13 mouse cellular contexts compared by ENCODE assay signal in the genomic region with DNA sequence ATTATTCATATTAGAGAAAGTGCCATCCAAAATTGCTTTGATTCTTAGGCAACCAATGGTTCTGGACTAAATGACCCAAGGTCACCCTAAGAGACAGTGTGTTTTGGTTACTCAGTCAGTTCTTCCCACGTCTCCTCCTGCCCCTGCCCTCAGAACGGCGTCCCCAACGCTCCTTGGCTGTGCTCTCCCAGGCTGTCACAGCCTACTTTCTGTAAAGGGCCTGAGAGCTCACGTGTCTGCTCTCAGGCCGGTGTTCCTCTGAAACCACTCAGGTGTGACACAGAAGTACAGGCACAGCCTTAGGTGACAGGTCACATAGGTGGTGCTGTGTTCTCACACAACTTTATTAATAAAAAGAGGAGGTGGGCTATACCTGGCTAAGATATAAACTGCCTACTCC. TPM values are rescaled to one million over a fixed set of nuclear protein-coding genes. Genes with fewer than 3 reads are reported as not detected.
"Had no signal": no experiment of that assay in that cellular context is flagged by ENCODE, and none has a peak within 500 bp of the region (broad histone marks: within the 10 kb centered on the region; RNA-seq: fewer than 3 reads in every experiment).

No protein-coding gene starts in this region.

- H3K27ac ChIP-seq: liver, embryonic 13.5 days had no signal

- ATAC-seq: inflammation-experienced regulatory T-cells, adult 6 months; intestine, embryonic 16.5 days had no signal

- H3K9me3 ChIP-seq: liver, embryonic 13.5 days had no signal

- H3K4me1 ChIP-seq: liver, embryonic 13.5 days had no signal

- H3K9ac ChIP-seq: liver, embryonic 13.5 days had no signal

- H3K4me2 ChIP-seq: liver, embryonic 13.5 days; midbrain, embryonic 11.5 days had no signal

- H3K4me3 ChIP-seq: liver, embryonic 13.5 days had no signal

- DNase-seq: left cerebral cortex, postnatal 4 days; liver, embryonic 13.5 days; lung, adult 2 months; lung, postnatal 14 days; lung, postnatal 4 days; midbrain, embryonic 14.5 days; thymus, adult 2 months; thymus, postnatal 14 days; thymus, postnatal 4 days had no signal

RNA-seq across cellular contexts. Expression of a gene that starts 2.3 kb away (rescaled TPM):
- polyA plus RNA-seq: small intestine, adult 2 months had no signal
